Mouse (Mus musculus) thymus, adult 2 months (tissue): ENCODE measurements around the gene Zfp445.

ENCODE experiments used
- CTCF ChIP-seq: fragments of 200-500 bp; IDR thresholded peaks from 2 replicates; pipeline ENCODE4 v1.5.1; 2012; ENCODE audit warnings: mild to moderate bottlenecking, control low read depth, low read length, moderate library complexity, borderline replicate concordance; ENCODE audit not compliant: control insufficient read depth, poor library complexity, insufficient read depth; ENCODE audit errors: extremely low read depth
- POLR2A ChIP-seq: fragments of 200-500 bp; IDR thresholded peaks from 2 replicates; pipeline ENCODE4 v1.6.1; 2012; ENCODE audit warnings: mild to moderate bottlenecking, low read length, control low read depth, moderate library complexity; ENCODE audit not compliant: control insufficient read depth, poor library complexity, insufficient read depth; ENCODE audit errors: extremely low read depth

- TF ChIP-seq POLR2A, result no peak
- TF ChIP-seq CTCF, result no peak
These were observed 28.1 kb downstream of the Zfp445 start for GRCm38 (mm10) chr9:122837680-122838079.
